Mouse (Mus musculus) c-Kit-positive CD71-positive TER-119-negative erythroid progenitor cells, embryonic 14.5 days (primary cell): ENCODE measurements around the gene Cacul1.
"Not testable (repeated sequence)": the region's sequence is repeated elsewhere in the genome, so short reads cannot be mapped to it uniquely, and the experiment has no call there.

Experiments
- DNase-seq: peaks from one replicate; pipeline ENCODE4 v3.0.0-alpha.2; 2013; ENCODE audit warnings: low read depth

Gene Cacul1

DNA sequence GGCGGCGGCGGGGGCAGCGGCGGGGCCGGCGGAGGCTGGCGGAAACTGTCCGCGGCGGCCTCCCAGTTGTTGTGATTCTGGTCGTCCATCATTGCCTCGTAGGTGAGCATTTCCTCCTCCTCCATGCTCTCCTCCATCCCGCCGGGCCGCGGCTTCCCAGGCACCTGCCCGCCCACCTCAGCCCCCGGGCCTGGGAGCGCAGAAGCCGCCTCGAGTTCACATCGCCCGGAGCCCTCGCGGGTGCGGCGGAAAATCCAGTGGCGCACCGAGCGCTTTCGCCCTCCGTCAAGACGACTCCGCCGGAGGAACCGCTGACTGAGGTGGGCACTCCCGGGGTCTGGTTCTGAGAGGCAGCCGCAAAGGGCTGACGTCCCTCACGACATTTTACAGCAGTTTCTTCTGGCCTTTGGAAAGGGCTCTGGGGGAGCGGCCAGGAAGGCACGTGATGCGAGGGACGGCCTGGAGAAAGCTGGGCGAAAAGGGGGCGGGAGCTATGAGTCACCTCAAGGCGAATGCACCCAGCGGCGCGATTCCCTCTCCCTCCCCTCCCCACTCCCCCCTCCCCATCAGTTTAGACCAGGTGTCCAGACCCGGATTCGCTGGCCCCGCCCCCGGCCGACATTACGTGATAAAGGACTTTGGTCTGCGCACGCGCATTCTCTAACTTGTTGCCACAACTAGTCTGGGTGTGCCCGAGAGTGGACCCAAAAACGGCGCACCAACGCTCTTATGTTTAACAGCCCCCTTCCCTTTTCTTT is at the start of gene Cacul1:
Cacul1 (minus strand) TSS at position 444 of the 758 bp plus-strand sequence.
- peak; percentile 96 for DNase-seq

GRCm38 (mm10) chr19:60619420-60619819 is 38.6 kb upstream of the Cacul1 start:
- no peak for DNase-seq

DNA sequence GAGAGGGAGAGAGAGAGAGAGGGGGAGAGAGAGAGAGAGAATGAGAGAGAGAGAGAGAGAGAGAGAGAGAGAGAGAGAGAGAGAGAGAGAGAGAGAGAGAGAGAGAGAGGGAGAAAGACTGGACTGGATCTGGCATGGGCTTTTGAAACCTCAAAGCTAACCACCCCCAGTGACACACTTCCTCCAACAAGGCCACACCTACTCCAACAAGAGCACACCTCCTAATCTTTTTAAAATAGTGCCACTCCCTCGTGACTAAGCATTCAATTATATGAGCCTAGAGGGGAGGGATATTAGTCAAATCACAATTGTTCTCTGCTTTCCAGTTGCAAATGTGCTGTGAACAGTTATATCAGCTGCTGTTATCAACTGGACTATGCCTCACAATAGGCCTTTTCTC is 36.2 kb upstream of the Cacul1 start:
- DNase-seq: no peak

GRCm38 (mm10) chr19:60615470-60616200 is 34.8 kb upstream of the Cacul1 start:
- no peak for DNase-seq

GRCm38 (mm10) chr19:60611525-60612215 is 30.8 kb upstream of the Cacul1 start:
- DNase-seq: no peak

GRCm38 (mm10) chr19:60608766-60609165 is 27.9 kb upstream of the Cacul1 start:
- peak; percentile 30 for DNase-seq

DNA sequence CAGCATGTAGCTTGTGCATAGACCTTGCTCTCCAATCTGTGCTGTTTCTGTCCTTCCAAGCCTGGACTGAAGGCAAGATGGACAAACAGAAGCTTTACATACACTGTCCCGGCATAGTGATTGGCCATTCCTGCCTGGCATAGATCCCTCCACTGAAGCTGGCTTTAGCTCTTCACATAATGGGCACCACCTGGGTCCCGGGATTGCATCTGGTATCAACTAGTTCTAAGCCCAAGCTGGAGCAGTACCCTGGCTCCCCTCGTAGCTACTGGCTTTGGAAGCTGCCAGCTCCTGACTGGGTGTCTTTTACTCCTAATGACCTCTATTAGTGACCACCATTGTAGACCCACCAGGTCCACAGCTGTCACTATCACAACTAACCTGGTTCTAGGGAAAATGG is 22.8 kb upstream of the Cacul1 start:
- DNase-seq: no peak

DNA sequence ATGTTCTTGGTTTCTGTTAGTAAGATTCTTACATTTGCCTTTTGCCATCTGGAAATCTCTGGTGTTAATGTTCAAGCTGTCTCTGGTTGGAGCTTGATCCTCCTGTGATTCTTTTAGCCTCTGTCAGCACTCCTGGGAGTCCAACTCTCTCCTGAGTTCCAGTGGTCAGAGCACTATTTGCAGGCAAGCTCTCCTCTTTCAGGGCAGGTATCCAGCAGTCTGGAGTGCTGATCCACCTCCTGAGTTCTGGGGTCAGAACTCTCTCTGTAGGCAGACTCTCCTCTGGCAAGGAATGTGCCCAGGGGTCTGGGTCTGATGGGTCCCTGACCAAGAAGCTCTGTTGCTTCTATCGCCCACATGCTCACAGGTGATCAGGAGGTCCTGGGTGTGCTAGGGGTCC is 21.2 kb upstream of the Cacul1 start:
- DNase-seq: not testable (repeated sequence)

- no peak for DNase-seq
Measured at GRCm38 (mm10) chr19:60598025-60598697, 17.3 kb upstream of the Cacul1 start.

GRCm38 (mm10) chr19:60589646-60590045 is 8.8 kb upstream of the Cacul1 start:
- no peak for DNase-seq

- DNase-seq: no peak
Measured at GRCm38 (mm10) chr19:60586652-60587051, 5.8 kb upstream of the Cacul1 start.

- DNase-seq: no peak
Measured at GRCm38 (mm10) chr19:60583201-60583600, 2.4 kb upstream of the Cacul1 start.

DNA sequence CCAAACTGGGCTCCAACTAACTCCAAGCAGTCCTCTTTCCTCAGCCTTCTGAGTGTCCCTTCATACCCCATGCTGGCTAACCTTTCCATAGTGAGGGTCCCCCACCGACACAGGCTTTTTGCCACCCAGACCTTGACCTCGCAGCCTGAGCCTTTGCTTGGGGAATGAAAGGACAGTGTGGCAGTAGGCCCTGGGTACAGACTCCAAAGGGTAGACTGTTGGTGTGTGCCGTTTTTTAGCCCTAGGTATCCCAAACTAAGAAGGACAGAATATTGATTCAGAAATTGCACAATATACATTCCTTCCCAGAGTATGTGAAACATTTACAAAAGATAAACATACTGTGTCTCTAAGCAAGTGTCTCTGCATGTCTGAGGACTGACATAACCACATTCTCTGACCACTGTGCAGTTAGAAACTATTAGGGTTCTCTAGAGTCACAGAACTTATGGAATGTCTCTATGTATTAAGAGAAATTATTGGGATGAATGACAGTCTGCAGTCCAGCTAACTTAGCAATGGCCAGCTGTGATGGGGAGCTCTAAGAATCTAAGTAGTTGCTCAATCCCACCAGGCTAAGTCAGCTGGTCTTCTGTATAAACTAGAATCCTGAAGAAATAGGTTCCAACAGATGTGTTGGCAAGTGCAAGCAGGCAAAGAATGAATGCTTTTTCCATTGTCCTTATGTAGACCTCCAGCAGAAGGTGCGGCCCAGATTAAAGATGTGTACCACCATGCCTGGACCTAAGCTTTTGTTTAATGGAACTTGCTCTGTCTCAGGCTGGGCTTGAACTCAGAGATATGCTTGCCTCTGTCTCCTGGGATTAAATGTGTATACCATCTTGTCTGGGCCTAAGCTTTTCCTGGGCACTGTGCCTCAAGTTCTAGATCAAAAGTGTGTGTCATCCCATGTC is 809 bp upstream of the Cacul1 start:
- DNase-seq: no peak

- DNase-seq: no peak
Measured at GRCm38 (mm10) chr19:60579771-60580581, 849 bp downstream of the Cacul1 start.

DNA sequence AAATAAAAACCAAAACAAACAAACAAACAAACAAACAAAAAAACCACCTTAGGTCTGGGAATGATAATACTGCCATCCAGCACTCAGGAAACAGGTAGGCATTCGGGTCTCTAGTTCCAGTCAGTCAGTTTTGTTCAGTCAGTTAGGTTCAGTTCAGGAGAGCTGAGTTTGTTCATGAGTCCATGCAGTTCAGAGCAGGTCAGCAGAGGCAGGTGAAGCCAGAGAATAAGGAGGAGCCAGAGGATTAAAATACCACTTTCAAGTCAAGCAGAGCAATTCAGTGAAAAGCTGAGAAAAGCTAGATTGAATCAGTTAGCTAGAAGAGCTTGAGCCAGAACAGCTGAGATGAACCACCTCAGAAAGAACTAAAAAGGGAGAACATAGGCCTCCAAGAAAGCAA is 4.1 kb downstream of the Cacul1 start:
- no peak for DNase-seq

GRCm38 (mm10) chr19:60560497-60560896 is 20.3 kb downstream of the Cacul1 start:
- no peak for DNase-seq

DNA sequence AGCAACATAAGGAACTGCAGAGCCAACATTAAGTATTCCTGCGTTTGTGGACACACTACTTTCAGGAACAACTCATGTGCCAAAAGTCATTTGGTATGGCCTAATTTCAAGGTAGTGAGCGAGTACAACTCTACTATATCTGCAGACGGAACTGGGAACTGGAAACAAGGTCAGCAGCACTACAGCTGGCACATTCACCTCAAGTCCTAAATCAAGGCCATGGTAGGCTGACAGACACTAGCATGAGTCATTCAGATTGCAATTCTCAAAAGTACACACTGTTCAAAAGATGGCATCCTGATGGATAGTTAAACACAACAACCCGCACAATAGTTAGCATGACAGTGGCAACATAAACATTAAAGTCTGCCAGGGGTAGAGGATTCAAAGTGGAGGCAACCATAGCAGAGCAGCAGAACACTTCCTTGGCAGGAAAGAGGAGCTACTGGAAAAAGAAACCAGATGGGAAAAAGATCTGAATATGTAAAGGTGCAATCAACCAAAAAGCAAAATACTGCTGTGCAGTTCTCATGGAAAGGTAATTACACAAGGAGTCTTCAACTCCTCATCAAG is 25.9 kb downstream of the Cacul1 start:
- no peak for DNase-seq

- DNase-seq: peak; percentile 53
Measured at GRCm38 (mm10) chr19:60553501-60553900, 27.3 kb downstream of the Cacul1 start.

- DNase-seq: no peak
Measured at GRCm38 (mm10) chr19:60543302-60543701, 37.5 kb downstream of the Cacul1 start.

- DNase-seq: no peak
Measured at GRCm38 (mm10) chr19:60531897-60532296, 48.9 kb downstream of the Cacul1 start.
